Mouse (Mus musculus) small intestine, adult 2 months (tissue): ENCODE results near the gene Eya2.

Source experiments
- CTCF ChIP-seq: fragments of 200-500 bp; IDR thresholded peaks from 2 replicates; pipeline ENCODE4 v1.5.1; 2012; ENCODE audit warnings: low read depth, mild to moderate bottlenecking, control low read depth, inconsistent platforms, low read length, moderate library complexity, mixed read lengths; ENCODE audit not compliant: insufficient replicate concordance, insufficient read length; ENCODE audit errors: extremely low read depth
- POLR2A ChIP-seq: fragments of 200-500 bp; IDR thresholded peaks from 2 replicates; pipeline ENCODE4 v1.6.1; 2012; ENCODE audit warnings: low read depth, mild to moderate bottlenecking, control low read depth, inconsistent platforms, low read length, moderate library complexity

DNA sequence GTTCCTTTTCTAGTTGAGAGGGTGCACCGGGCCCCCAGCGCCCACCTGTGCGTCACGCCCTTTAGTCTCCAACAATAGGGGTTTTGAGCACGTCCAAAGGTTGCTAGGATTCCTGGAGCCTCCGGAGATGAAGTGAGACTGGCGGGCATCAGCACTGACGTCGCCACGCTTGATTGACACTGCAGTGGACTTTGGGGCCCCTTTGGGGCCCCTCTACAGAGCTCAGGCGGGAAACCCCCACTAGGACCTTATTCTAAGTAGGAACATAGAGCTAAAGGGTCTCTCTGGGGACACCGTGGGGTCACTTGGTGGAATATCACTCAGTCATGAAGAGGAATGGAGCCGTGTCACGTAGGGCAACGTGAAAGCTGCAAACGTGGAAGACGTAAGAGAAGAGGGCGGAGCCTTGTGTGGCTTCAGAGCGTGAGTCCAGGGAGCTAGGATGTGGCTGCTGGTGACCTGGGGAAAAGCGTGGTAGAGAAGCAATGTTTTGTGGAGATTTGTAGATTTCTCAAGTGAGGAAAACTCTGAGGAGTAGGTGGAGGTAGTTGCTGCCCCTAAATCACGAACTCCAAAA, 147.5 kb downstream of the Eya2 start:
- TF ChIP-seq CTCF = no peak
- TF ChIP-seq POLR2A = no peak
